Mouse (Mus musculus) forebrain, embryonic 11.5 days (tissue): Measurements from ENCODE around the gene Rbm33. TPM values are rescaled to one million over a fixed set of nuclear protein-coding genes. Genes with fewer than 3 reads are reported as not detected.
A peak's percentile ranks its signal among the peaks of the same experiment; 100 is the strongest.

Experiments
- ATAC-seq: fragments of 200-750 bp; cut with Nextera tagmentation; replicated peaks from 2 replicates; pipeline ENCODE4 v1.8.0; 2017; ENCODE audit warnings: moderate TSS enrichment; ENCODE audit not compliant: low FRiP score
- DNase-seq: peaks from one replicate; pipeline ENCODE4 v3.0.0-alpha.2; 2017; ENCODE audit warnings: low spot score
- H3K27ac ChIP-seq: fragments of 300-500 bp; sonication (generic); 2 replicates; pipeline ENCODE4 v1.5.1; 2014; ENCODE audit warnings: low read depth, low read length
- H3K27me3 ChIP-seq: fragments of 300-500 bp; sonication (generic); 2 replicates; pipeline ENCODE4 v1.6.1; 2014; ENCODE audit warnings: mild to moderate bottlenecking, low read length, mixed read lengths; ENCODE audit not compliant: control insufficient read depth, insufficient read depth
- H3K36me3 ChIP-seq: fragments of 300-500 bp; sonication (generic); 2 replicates; pipeline ENCODE4 v1.6.1; 2014; ENCODE audit warnings: mild to moderate bottlenecking, low read length, moderate library complexity, mixed read lengths; ENCODE audit not compliant: control insufficient read depth, insufficient read depth
- H3K4me1 ChIP-seq: fragments of 300-500 bp; sonication (generic); replicated peaks from 2 replicates; pipeline ENCODE4 v1.6.1; 2014; ENCODE audit warnings: low read length, mixed read lengths; ENCODE audit not compliant: control insufficient read depth, insufficient read depth
- H3K4me2 ChIP-seq: fragments of 300-500 bp; sonication (generic); 2 replicates; pipeline ENCODE4 v1.6.1; 2014; ENCODE audit warnings: low read depth, mild to moderate bottlenecking, low read length, moderate library complexity, mixed read lengths; ENCODE audit not compliant: severe bottlenecking
- H3K4me3 ChIP-seq: fragments of 300-500 bp; sonication (generic); 2 replicates; pipeline ENCODE4 v1.5.1; 2014; ENCODE audit warnings: low read depth, low read length
- H3K9ac ChIP-seq: fragments of 300-500 bp; sonication (generic); 2 replicates; pipeline ENCODE4 v1.6.1; 2014; ENCODE audit warnings: low read length
- H3K9me3 ChIP-seq: fragments of 300-500 bp; sonication (generic); 2 replicates; pipeline ENCODE4 v1.6.1; 2016; ENCODE audit warnings: low read length, mixed read lengths; ENCODE audit not compliant: control insufficient read depth
- WGBS: fragments of 180-500 bp; shearing (Covaris S2); extraction: QIAGEN DNeasy Blood & Tissue Kit; methylation state at CpG from one replicate; pipeline ENCODE4 v1.1.7; 2014; 5-methylcytosine and 5-hydroxymethylcytosine counted together
- polyA plus RNA-seq: library from polyadenylated mRNA; unstranded; fragments of >200 nt; fragmentation: Nextera tagmentation; extraction: Ambion mirVana; gene quantifications from 2 replicates; pipeline ENCODE4 v1.2.1, GENCODE M21; 2014

Gene Rbm33
- polyA plus RNA-seq, 1 experiment from 2014 or later, result 26.0 TPM

- peaks cover 6% of the 10 kb centered on the region for H3K36me3 ChIP-seq
- DNase-seq, result no peak
These were observed 65.4 kb downstream of the Rbm33 start for GRCm38 (mm10) chr5:28382289-28382688.

GRCm38 (mm10) chr5:28386783-28387182 lies 69.9 kb downstream of the Rbm33 start:
- ATAC-seq, result no peak
- Histone ChIP-seq H3K27ac (no peak overlapping the region), H3K9ac (no peak overlapping the region), H3K27me3 (no peaks in the 10 kb centered on the region), H3K4me3 (no peak overlapping the region), H3K36me3 (peaks cover 15% of the 10 kb centered on the region), H3K9me3 (no peaks in the 10 kb centered on the region), H3K4me2 (no peak overlapping the region), H3K4me1 (no peaks in the 10 kb centered on the region)
- DNase-seq, result no peak
- 95% methylated on average over 3 of the region's 3 CpGs for WGBS

More at GRCm38 (mm10) chr5:28382289-28382688, 65.4 kb downstream of the Rbm33 start:
- 97% methylated on average over 1 of the region's 1 CpGs for WGBS
- ATAC-seq, result no peak
- no peaks in the 10 kb centered on the region for H3K9me3 ChIP-seq
- H3K27ac ChIP-seq, result no peak overlapping the region
- no peak overlapping the region for H3K4me3 ChIP-seq
- no peaks in the 10 kb centered on the region for H3K27me3 ChIP-seq
- H3K4me2 ChIP-seq, result no peak overlapping the region
- no peaks in the 10 kb centered on the region for H3K4me1 ChIP-seq
- H3K9ac ChIP-seq, result no peak overlapping the region

- Histone ChIP-seq H3K9ac (no peak overlapping the region), H3K27me3 (no peaks in the 10 kb centered on the region), H3K36me3 (peaks cover 15% of the 10 kb centered on the region), H3K27ac (no peak overlapping the region), H3K9me3 (no peaks in the 10 kb centered on the region), H3K4me3 (no peak overlapping the region), H3K4me1 (no peaks in the 10 kb centered on the region), H3K4me2 (no peak overlapping the region)
- DNase-seq (no peak), ATAC-seq (no peak)
- 83% methylated on average over 9 of the region's 9 CpGs for WGBS
These were observed 70.7 kb downstream of the Rbm33 start for GRCm38 (mm10) chr5:28387531-28388179.

- DNase-seq (peak; percentile 69), ATAC-seq (no peak)
- Histone ChIP-seq H3K4me1 (no peaks in the 10 kb centered on the region), H3K9me3 (no peaks in the 10 kb centered on the region), H3K36me3 (peaks cover 15% of the 10 kb centered on the region), H3K27ac (no peak overlapping the region), H3K9ac (no peak overlapping the region), H3K4me3 (no peak overlapping the region), H3K4me2 (no peak overlapping the region), H3K27me3 (no peaks in the 10 kb centered on the region)
- WGBS, result 62% methylated on average over 3 of the region's 3 CpGs
These were observed 71.3 kb downstream of the Rbm33 start for GRCm38 (mm10) chr5:28388184-28388583.

- peaks cover 21% of the 10 kb centered on the region for H3K36me3 ChIP-seq
- no peaks in the 10 kb centered on the region for H3K27me3 ChIP-seq
- H3K4me2 ChIP-seq, result no peak overlapping the region
- 93% methylated on average over 6 of the region's 6 CpGs for WGBS
- no peaks in the 10 kb centered on the region for H3K9me3 ChIP-seq
- no peak overlapping the region for H3K27ac ChIP-seq
- no peak overlapping the region for H3K9ac ChIP-seq
- no peak for ATAC-seq
- DNase-seq, result no peak
- H3K4me3 ChIP-seq, result no peak overlapping the region
- no peaks in the 10 kb centered on the region for H3K4me1 ChIP-seq
These were observed 73.3 kb downstream of the Rbm33 start for GRCm38 (mm10) chr5:28390189-28390588.

GRCm38 (mm10) chr5:28397344-28397743 lies 80.4 kb downstream of the Rbm33 start:
- ATAC-seq (no peak), DNase-seq (no peak)
- peaks cover 6% of the 10 kb centered on the region; the same call in 1 of the 2 replicates for H3K36me3 ChIP-seq
- H3K27ac ChIP-seq, result no peak overlapping the region
- H3K4me2 ChIP-seq, result no peak overlapping the region
- H3K9ac ChIP-seq, result no peak overlapping the region
- no peak overlapping the region for H3K4me3 ChIP-seq
- H3K4me1 ChIP-seq, result no peaks in the 10 kb centered on the region
- no peaks in the 10 kb centered on the region for H3K9me3 ChIP-seq
- WGBS, result 98% methylated on average over 2 of the region's 2 CpGs
- H3K27me3 ChIP-seq, result no peaks in the 10 kb centered on the region

GRCm38 (mm10) chr5:28398736-28399135 lies 81.8 kb downstream of the Rbm33 start:
- H3K4me1 ChIP-seq, result no peaks in the 10 kb centered on the region
- no peak overlapping the region for H3K27ac ChIP-seq
- ATAC-seq (no peak), DNase-seq (no peak)
- H3K27me3 ChIP-seq, result no peaks in the 10 kb centered on the region
- H3K9me3 ChIP-seq, result no peaks in the 10 kb centered on the region
- H3K36me3 ChIP-seq, result peaks cover 6% of the 10 kb centered on the region; the same call in 1 of the 2 replicates
- H3K4me2 ChIP-seq, result no peak overlapping the region
- 90% methylated on average over 3 of the region's 3 CpGs for WGBS
- no peak overlapping the region for H3K9ac ChIP-seq
- no peak overlapping the region for H3K4me3 ChIP-seq

- Histone ChIP-seq H3K4me2 (no peak overlapping the region), H3K9ac (no peak overlapping the region), H3K4me3 (no peak overlapping the region), H3K27ac (no peak overlapping the region), H3K9me3 (no peaks in the 10 kb centered on the region), H3K27me3 (no peaks in the 10 kb centered on the region), H3K36me3 (no peaks in the 10 kb centered on the region; the same call in 1 of the 2 replicates), H3K4me1 (no peaks in the 10 kb centered on the region)
- no peak for DNase-seq
- ATAC-seq, result no peak
- WGBS, result 93% methylated on average over 2 of the region's 2 CpGs
These were observed 82.7 kb downstream of the Rbm33 start for GRCm38 (mm10) chr5:28399451-28400115.

GRCm38 (mm10) chr5:28402756-28403155 lies 85.8 kb downstream of the Rbm33 start:
- Histone ChIP-seq H3K36me3 (no peaks in the 10 kb centered on the region; the same call in 1 of the 2 replicates), H3K27ac (no peak overlapping the region), H3K9me3 (no peaks in the 10 kb centered on the region), H3K27me3 (no peaks in the 10 kb centered on the region), H3K4me2 (no peak overlapping the region), H3K9ac (no peak overlapping the region), H3K4me3 (no peak overlapping the region), H3K4me1 (no peaks in the 10 kb centered on the region)
- 96% methylated on average over 1 of the region's 1 CpGs for WGBS
- ATAC-seq (no peak), DNase-seq (no peak)
